Mouse (Mus musculus) liver, adult 2 months (tissue): ENCODE results near the gene Tstd2. TPM values are rescaled to one million over a fixed set of nuclear protein-coding genes. Genes with fewer than 3 reads are reported as not detected.

Experiments
- DNase-seq: peaks from one replicate; pipeline ENCODE4 v3.0.0-alpha.2; 2011; ENCODE audit warnings: low read depth, low spot score; ENCODE audit errors: extremely low read depth
- H3K27ac ChIP-seq: fragments of 200-500 bp; replicated peaks from 2 replicates; pipeline ENCODE4 v1.5.1; 2012; ENCODE audit warnings: low read depth, mild to moderate bottlenecking, control low read depth, inconsistent platforms, low read length; ENCODE audit not compliant: insufficient read depth
- H3K27me3 ChIP-seq: fragments of 200-500 bp; 2 replicates; pipeline ENCODE4 v1.6.1; 2012; ENCODE audit warnings: mild to moderate bottlenecking, moderate library complexity, low read length, inconsistent platforms; ENCODE audit not compliant: control insufficient read depth, insufficient read depth
- H3K36me3 ChIP-seq: fragments of 200-500 bp; 2 replicates; pipeline ENCODE4 v1.6.1; 2012; ENCODE audit warnings: low read length, inconsistent platforms; ENCODE audit not compliant: control insufficient read depth, insufficient read depth
- H3K4me1 ChIP-seq: fragments of 200-500 bp; 2 replicates; pipeline ENCODE4 v1.6.1; 2011; ENCODE audit warnings: low read length; ENCODE audit not compliant: control insufficient read depth, insufficient read depth
- H3K4me3 ChIP-seq: fragments of 200-500 bp; 2 replicates; pipeline ENCODE4 v1.5.1; 2011; ENCODE audit warnings: low read depth, mild to moderate bottlenecking, control low read depth, low read length, moderate library complexity; ENCODE audit not compliant: insufficient read depth
- H3K79me2 ChIP-seq: fragments of 200-500 bp; 2 replicates; pipeline ENCODE4 v1.6.1; 2012; ENCODE audit warnings: inconsistent platforms, mild to moderate bottlenecking, low read length, moderate library complexity; ENCODE audit not compliant: control insufficient read depth, insufficient read depth
- H3K9ac ChIP-seq: fragments of 200-500 bp; 2 replicates; pipeline ENCODE4 v1.6.1; 2012; ENCODE audit warnings: low read depth, mild to moderate bottlenecking, control low read depth, inconsistent platforms, low read length
- CTCF ChIP-seq: fragments of 200-500 bp; IDR thresholded peaks from 2 replicates; pipeline ENCODE4 v1.5.1; 2011; ENCODE audit warnings: low read depth, low read length, control low read depth
- POLR2A ChIP-seq: fragments of 200-500 bp; IDR thresholded peaks from 2 replicates; pipeline ENCODE4 v1.6.1; 2011; ENCODE audit warnings: low read length, control low read depth; ENCODE audit not compliant: insufficient read depth; ENCODE audit errors: extremely low read depth
- WGBS: fragments of 180-500 bp; shearing (Covaris S2); methylation state at CpG from one replicate; pipeline ENCODE4 v1.1.7; 2018; 5-methylcytosine and 5-hydroxymethylcytosine counted together
- polyA plus RNA-seq: library from polyadenylated mRNA; depleted of rRNA; stranded (reverse); fragments of >200 nt; gene quantifications from 2 replicates; pipeline ENCODE4 v1.2.3, GENCODE M21; 2012; rRNA removed
- total RNA-seq: library from RNA; depleted of rRNA; stranded (reverse); fragments of >200 nt; gene quantifications from 2 replicates; pipeline ENCODE4 v1.2.3, GENCODE M21; 2014; rRNA removed

The Tstd2 gene
- total RNA-seq (13.0 and 14.1 TPM in 2 replicates), polyA plus RNA-seq (8.0 and 10.5 TPM in 2 replicates)

DNA sequence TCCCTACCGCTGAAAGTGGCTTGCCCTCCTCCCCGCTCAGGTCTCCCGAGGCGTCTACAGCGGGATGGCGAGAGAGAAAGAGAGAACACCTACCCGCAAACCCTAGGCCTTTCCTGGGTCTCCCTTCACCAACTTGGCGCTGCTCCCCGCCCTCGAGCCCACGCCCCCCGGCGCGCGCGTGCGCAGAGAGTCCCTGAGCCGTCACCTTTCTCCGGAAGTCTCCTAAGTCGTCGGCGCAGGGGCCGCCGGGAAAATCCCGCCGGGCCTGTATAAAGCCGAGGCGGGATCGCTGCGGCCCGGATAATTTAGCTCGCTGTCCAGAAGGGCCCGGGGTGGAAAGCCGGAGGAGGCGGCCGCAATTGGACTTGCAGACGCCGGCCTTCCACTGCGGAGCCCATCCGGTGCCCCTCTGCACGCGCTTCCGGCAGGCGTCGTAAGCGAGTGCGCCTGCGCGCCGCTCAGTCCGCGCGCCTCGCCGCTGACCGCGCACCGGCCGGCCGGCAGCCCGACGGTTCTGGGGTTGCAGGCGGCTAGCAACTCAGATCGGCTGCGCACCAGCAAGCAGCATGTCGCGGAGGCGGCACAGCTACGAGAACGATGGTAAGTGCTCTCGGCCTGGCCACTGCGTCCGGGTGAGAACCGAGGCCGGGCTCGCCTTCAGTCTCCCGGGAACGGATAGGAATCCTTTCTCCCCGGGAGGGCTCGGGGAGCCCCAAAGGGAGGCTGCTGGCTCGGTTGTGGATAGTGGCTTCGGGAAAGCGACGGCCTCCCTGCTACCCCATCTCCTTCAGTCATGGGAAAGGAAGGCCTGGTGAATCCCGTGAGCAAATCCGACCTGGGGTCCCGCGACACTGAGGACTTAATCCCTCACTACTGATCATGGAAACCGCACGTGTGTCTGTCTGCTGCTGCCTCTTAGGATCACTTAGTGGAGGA lies at the start of gene Tstd2, which contains the start of gene Ncbp1:
Gene Tstd2, minus strand, starts transcription at position 408 of the 936 bp plus-strand sequence.
Gene Ncbp1, plus strand, starts transcription at position 327 of the 936 bp plus-strand sequence.
- H3K36me3 ChIP-seq: peaks cover 10% of the 10 kb centered on the region
- H3K4me3 ChIP-seq: peak within 1 kb of the TSS; percentile 82
- peaks cover 5% of the 10 kb centered on the region for H3K4me1 ChIP-seq

DNA sequence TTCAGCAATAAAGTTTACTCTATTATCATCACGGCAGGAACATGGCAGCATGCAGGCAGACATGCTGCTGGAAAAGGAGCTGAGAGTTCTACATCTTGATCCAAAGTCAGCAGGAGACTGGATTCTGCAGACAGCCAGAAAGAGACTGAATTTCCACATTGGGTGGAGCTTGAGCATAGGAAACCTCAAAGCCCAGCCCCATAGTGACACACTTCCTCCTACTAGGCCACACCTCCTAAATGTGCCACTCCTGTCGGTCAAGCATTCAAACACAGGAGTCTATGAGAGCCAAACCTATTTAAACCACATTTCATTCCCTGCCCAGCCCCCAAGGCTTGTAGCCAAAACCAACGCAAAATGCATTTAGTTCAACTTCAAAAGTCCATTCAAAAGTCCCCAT lies 48.0 kb upstream of the Tstd2 start:
- Histone ChIP-seq H3K79me2 (peaks cover 2% of the 10 kb centered on the region; the same call in 1 of the 2 replicates), H3K36me3 (peaks cover 60% of the 10 kb centered on the region), H3K9ac (no peak overlapping the region), H3K27ac (no peak overlapping the region), H3K4me1 (no peaks in the 10 kb centered on the region), H3K27me3 (no peaks in the 10 kb centered on the region), H3K4me3 (no peak overlapping the region)
- WGBS: 51% methylated on average over 3 of the region's 3 CpGs
- DNase-seq: peak; percentile 55
- TF ChIP-seq CTCF (no peak), POLR2A (no peak)

More for the DNA sequence above, at the start of gene Tstd2, which contains the start of gene Ncbp1:
- TF ChIP-seq CTCF (no peak), POLR2A (peak; percentile 60)
- WGBS: under 1% methylated on average over 89 of the region's 90 CpGs
- Histone ChIP-seq H3K79me2 (peaks cover 19% of the 10 kb centered on the region; the same call in 1 of the 2 replicates), H3K9ac (peak within 1 kb of the TSS; percentile 94), H3K27ac (peak within 1 kb of the TSS; percentile 84), H3K27me3 (no peaks in the 10 kb centered on the region)
- peak; percentile 78 for DNase-seq

DNA sequence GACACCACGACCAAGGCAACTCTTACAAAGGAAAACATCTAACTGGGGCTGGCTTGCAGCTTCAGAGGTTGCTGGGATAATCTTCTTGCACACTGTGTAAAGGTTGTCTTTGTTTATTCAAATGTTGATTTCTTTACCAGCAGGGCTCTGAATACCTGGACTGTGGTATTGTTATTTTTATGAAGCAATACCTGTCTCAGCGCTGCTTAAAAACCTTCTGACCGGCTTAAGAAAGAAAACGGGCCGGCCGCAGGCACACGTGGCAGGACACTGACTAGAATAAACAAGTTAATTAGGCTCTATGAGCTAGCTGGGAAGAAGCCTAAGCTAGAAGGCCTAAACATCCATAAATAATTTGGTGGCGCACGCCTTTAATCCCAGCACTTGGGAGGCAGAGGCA lies 47.4 kb upstream of the Tstd2 start:
- DNase-seq: peak; percentile 17
- 84% methylated on average over 9 of the region's 9 CpGs for WGBS
- H3K4me3 ChIP-seq: no peak overlapping the region
- peaks cover 2% of the 10 kb centered on the region; the same call in 1 of the 2 replicates for H3K79me2 ChIP-seq
- H3K27ac ChIP-seq: no peak overlapping the region
- TF ChIP-seq POLR2A (no peak), CTCF (no peak)
- no peak overlapping the region for H3K9ac ChIP-seq
- peaks cover 60% of the 10 kb centered on the region for H3K36me3 ChIP-seq
- no peaks in the 10 kb centered on the region for H3K27me3 ChIP-seq
- no peaks in the 10 kb centered on the region for H3K4me1 ChIP-seq

DNA sequence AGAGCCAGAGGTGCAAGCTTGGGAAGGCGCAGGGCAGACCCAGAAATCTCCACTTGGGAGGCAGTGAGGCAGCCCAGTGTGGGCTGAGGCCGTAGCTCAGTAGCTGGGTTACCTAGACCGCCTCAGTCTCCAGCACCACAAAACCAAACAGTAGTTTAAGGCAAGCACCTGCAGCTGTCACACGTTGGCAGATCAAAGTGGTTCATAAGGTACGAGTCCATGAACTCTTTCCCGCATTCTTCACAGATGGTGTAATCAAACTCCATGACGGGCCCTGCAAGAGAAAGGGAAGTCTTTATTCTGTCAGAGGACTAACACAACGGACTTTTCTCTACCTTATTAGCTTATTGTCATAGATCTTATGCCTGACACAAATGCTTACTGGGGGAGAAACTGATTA lies 46.9 kb upstream of the Tstd2 start:
- peaks cover 2% of the 10 kb centered on the region; the same call in 1 of the 2 replicates for H3K79me2 ChIP-seq
- no peak for TF ChIP-seq CTCF
- no peak for TF ChIP-seq POLR2A
- H3K4me1 ChIP-seq: no peaks in the 10 kb centered on the region
- H3K4me3 ChIP-seq: no peak overlapping the region
- WGBS: 74% methylated on average over 8 of the region's 8 CpGs
- peaks cover 59% of the 10 kb centered on the region for H3K36me3 ChIP-seq
- H3K27ac ChIP-seq: no peak overlapping the region
- H3K9ac ChIP-seq: no peak overlapping the region
- no peaks in the 10 kb centered on the region for H3K27me3 ChIP-seq
- peak; percentile 37 for DNase-seq

DNA sequence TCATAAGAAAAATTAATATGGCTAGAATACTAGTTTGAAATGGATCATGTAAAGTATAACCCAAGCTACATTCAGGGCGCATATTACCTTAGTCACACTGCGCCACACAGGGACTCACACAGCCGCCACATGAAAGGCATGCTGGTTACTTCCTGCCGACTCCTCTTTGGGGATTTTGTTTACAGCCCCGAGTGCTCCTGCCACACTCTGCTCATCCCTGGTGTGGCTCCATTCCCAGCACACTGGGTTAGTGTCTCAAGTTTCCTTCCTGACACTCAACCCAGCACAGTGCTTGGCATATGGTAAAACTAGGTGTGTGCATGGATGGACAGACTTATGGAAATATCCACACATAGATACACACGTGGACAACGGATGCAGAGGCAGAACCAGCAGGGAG lies 43.7 kb upstream of the Tstd2 start:
- Histone ChIP-seq H3K4me1 (no peaks in the 10 kb centered on the region), H3K4me3 (no peak overlapping the region), H3K27ac (no peak overlapping the region), H3K9ac (no peak overlapping the region), H3K79me2 (no peaks in the 10 kb centered on the region), H3K27me3 (no peaks in the 10 kb centered on the region), H3K36me3 (peaks cover 59% of the 10 kb centered on the region)
- TF ChIP-seq POLR2A (no peak), CTCF (no peak)
- DNase-seq: no peak
- WGBS: 93% methylated on average over 7 of the region's 7 CpGs

DNA sequence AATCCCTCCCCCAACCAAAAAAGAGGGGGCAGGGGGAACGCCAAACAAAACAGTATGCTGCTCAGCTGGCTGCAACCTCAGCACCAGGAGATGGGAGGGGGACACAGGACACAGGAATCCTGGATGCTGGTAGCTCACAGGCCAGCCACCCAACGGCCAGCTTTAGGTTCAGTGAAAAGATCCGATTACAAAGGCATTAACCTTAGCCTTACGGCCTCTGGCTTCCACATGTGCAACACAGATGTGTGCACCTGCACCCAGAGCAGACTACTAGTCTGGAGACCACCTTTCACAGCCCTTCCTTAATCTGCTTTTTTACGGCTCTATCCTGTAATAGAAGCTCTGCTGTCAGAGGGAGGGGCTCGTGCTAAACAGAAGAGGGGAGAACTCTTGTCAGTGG lies 42.7 kb upstream of the Tstd2 start:
- Histone ChIP-seq H3K27ac (no peak overlapping the region), H3K79me2 (no peaks in the 10 kb centered on the region), H3K4me1 (no peaks in the 10 kb centered on the region), H3K27me3 (no peaks in the 10 kb centered on the region), H3K9ac (no peak overlapping the region), H3K4me3 (no peak overlapping the region), H3K36me3 (peaks cover 65% of the 10 kb centered on the region)
- TF ChIP-seq CTCF: no peak
- TF ChIP-seq POLR2A: no peak
- DNase-seq: no peak
- 86% methylated on average over 6 of the region's 6 CpGs for WGBS
